Mouse (Mus musculus): Measurements from ENCODE around the gene St6galnac5.

The St6galnac5 gene

DNA sequence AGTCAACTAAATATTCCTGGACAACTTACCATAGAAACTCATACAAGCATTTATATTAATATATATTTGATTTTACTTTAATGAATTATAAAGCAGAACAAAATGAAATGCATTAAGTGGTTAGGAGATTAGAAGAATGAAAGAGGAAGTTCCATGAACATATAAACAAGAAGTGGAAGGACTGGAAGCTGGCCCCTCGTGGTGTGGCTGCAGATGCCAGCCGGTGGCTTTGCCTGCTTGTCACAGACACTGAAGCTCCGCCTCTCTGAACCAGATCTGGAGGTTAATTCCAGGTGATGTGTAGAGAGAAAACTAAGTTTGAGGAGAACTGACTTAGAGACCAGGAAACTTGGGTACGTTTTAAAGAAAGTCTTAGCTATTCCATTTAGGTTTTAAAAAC, 87.1 kb downstream of the St6galnac5 start:
- ChIA-PET POLR2A (interaction anchor here in 1 of 4 experiments (1.1 kb wide), 1 partner anchor 14 kb away, joined by 3 read pairs; no protein-coding TSS in a partner anchor), CTCF (no interaction called here)

DNA sequence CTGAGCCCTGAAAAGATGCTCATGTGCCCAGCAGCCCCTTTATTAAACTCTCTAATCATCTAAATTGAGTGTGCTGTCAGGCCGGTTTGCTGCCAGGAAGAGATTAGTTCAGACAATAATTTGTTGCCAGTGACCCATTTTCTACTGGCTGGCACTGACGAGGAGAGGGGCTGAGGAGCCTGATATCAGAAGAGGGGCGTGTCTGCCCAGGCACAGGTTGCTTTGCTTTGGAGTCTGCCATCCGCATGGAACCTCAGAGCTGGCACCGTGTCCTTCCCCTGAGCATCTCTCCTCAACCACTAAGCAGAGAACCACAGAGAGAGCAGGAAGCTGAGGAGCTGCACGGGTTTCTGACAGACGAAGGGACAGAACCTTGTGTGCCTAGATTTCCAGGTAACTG, 93.9 kb downstream of the St6galnac5 start:
- CTCF ChIA-PET, result no interaction called here

GRCm38 (mm10) chr3:152886749-152887148, 95.3 kb downstream of the St6galnac5 start:
- CTCF ChIA-PET, result no interaction called here
- POLR2A ChIA-PET, result no interaction called here

More for the DNA sequence above, 93.9 kb downstream of the St6galnac5 start:
- POLR2A ChIA-PET, result no interaction called here

DNA sequence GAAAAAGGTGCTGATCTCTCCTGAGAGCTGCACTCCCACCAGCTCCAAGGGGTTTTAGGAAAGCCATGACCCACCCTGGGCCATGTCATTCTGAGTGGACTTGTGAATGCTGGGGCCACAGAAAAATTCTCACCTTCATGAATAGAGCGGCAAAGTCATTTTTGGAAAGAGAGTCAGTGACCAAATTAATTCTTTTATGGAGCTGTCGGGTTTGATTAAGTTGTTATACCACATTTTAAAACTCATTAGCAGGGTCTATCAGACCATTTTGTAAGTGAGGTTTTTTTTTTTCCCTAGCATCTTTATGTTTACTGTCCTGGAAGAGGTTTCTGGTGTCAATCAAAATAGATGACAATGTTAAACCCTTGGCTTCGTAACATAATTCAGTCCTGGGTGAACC, 98.5 kb downstream of the St6galnac5 start:
- ChIA-PET POLR2A (interaction anchor here in 1 of 4 experiments (0.6 kb wide), 1 partner anchor 377 kb away, joined by 3 read pairs; no protein-coding TSS in a partner anchor), CTCF (interaction anchor here in 1 of 4 experiments (0.5 kb wide), 1 partner anchor 887 kb away, joined by 3 read pairs; no protein-coding TSS in a partner anchor)

- CTCF ChIA-PET, result no interaction called here
- POLR2A ChIA-PET, result no interaction called here
Measured at GRCm38 (mm10) chr3:152881706-152882105, 100.3 kb downstream of the St6galnac5 start.

- POLR2A ChIA-PET, result interaction anchor here in 1 of 4 experiments (1.0 kb wide), 1 partner anchor 15 kb away, joined by 3 read pairs; no protein-coding TSS in a partner anchor
- CTCF ChIA-PET, result no interaction called here
Measured at GRCm38 (mm10) chr3:152880121-152880835, 101.8 kb downstream of the St6galnac5 start.

- ChIA-PET CTCF (interaction anchor here (0.6 to 1.3 kb wide), 5 partner anchors 9 to 115 kb away, joined by 3 to 6 read pairs (median 3); no protein-coding TSS in a partner anchor), POLR2A (no interaction called here)
Measured at GRCm38 (mm10) chr3:152875723-152876290, 106.2 kb downstream of the St6galnac5 start.

DNA sequence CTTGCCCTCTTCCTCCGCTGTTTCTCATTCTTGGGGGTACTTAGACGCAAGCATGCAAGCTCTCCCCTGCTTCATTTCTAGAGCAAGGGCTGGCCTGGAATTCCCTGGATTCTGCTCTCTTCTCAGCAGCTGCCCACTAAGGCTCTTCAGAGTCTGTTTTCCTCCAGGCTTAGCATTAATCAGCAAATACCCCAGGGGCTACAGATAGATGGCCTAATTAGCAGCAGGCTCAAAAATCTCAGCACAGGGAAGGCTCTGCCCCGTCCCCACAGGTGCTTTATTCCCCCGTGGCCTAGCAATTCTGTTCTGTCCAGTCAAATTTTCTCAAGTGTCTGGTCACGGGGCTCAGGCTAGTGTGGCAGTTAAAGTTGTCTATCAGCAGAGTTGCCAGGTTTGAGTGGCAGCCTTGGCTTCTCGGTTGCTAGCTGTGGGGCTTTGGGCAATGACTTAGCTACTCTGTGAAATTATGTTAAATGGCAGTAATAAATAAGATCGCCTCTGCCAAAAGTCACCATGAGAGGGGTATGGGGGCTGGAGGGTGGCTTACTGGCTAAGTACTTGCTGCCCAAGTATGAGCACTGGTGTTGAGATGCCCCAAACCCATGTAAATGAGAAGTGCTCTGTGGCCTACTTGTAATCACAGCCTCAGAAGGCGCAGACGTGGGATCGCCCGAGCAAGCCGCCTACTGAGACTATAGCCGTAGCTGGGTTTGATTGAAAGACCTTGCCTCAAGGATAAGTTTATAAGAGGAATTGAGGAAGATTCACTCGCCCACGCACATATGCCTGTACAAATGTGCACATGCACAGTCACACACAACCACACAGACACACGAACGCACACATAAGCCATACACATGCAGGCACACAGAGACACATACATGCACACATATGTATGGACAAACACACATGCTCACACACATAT, 107.4 kb downstream of the St6galnac5 start:
- ChIA-PET POLR2A (no interaction called here), CTCF (no interaction called here)

- CTCF ChIA-PET, result interaction anchor here in 1 of 4 experiments (0.6 kb wide), 1 partner anchor 389 kb away, joined by 4 read pairs; no protein-coding TSS in a partner anchor
- POLR2A ChIA-PET, result no interaction called here
Measured at GRCm38 (mm10) chr3:152872596-152872995, 109.5 kb downstream of the St6galnac5 start.

DNA sequence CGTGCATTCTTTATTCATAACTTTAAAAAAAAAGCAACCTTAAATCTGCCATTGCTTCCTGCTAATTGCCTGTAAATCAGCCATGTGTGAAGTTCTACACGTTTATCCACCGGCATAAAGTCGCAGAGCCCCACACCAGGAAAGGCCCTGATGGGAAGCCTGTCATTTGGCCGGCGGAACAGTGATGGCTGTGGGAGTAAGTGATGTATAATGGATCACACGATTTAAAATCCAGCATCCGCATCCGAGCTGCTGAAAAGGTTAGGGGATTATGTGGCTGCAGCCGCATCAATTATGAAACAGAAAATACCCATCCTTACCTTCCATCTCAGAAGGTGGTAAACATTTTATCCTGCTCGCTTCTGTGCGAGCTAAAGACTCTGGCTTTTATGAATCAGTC, 110.0 kb downstream of the St6galnac5 start:
- POLR2A ChIA-PET, result no interaction called here
- CTCF ChIA-PET, result no interaction called here

GRCm38 (mm10) chr3:152867654-152868525, 114.2 kb downstream of the St6galnac5 start:
- ChIA-PET CTCF (no interaction called here), POLR2A (no interaction called here)

- POLR2A ChIA-PET, result interaction anchor here in 1 of 4 experiments (0.8 kb wide), 1 partner anchor 11 kb away, joined by 3 read pairs; no protein-coding TSS in a partner anchor
- CTCF ChIA-PET, result no interaction called here
Measured at GRCm38 (mm10) chr3:152866035-152866965, 115.7 kb downstream of the St6galnac5 start.

DNA sequence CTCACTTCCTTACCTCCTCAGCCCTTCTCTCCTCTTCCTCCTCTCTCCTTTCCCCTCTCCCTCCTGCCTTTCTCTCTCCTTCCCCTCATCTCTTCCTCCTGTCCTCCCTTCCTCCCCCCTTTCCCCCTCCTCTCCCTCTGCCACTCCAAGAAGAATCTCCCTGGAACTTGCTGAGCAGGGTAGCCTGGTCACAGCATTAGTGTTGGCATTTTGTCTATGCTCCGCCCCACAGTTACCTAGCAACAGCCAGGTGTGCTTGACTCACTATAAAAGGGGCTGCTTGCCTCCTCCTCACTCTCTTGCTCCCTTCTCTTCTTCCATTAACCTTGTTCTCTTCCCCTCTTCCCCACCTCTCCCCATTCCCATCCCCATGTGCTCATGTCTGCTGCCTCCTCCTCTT, 120.1 kb downstream of the St6galnac5 start:
- CTCF ChIA-PET, result no interaction called here

GRCm38 (mm10) chr3:152861450-152861849, 120.6 kb downstream of the St6galnac5 start:
- ChIA-PET POLR2A (no interaction called here), CTCF (no interaction called here)

More for the DNA sequence above, 120.1 kb downstream of the St6galnac5 start:
- POLR2A ChIA-PET, result no interaction called here

DNA sequence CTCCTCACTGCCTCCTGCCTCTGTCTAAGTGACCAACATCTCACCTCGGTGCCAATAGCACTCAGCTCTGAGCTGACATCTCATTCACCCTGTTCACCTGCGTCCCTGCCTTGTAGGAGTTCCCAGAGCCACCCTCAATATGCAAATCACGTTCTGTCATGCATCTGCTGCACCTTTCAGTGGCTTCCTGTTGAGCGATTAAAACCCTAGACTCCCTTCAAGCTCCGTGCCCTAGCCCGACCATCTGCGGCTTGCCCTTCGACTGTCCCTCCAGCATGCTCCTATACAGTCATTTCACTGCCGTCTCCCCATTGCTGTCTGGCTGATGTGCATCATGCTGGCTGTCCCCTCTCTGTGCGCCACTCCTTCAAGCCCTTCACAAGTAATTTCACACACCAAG, 126.0 kb downstream of the St6galnac5 start:
- POLR2A ChIA-PET, result interaction anchor here in 1 of 4 experiments (0.7 kb wide), 1 partner anchor 1797 kb away, joined by 4 read pairs; no protein-coding TSS in a partner anchor
- CTCF ChIA-PET, result no interaction called here

DNA sequence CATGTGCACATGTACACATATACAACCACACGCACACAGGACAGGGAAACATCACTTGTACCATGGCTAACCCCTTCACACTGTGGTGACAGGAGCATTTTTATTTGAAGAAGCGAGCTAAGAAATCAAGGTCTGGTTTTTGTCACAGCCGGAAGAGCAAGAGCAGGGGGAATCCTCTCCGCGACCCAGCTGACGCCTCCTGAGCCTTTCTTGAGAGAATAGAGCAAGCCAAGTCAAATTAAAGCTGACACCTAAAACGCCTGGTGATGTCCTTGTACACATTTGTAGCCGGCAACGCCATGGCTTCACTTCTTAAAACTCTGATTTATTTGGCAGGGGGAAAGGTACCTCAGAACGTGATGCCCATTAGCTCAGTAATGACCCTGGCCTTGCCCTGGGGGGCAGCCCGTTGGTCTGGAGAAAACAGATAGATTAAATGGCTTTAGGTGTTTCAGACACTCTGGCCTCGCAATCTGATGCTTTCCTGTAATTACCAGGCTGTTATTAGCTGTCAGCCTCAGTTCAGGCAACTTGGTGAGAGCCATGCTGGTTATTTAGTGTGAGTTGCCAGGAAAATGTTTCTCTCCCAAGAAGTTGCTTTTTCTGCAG, 126.9 kb downstream of the St6galnac5 start:
- ChIA-PET POLR2A (interaction anchor here in 1 of 4 experiments (0.6 kb wide), 1 partner anchor 11 kb away, joined by 3 read pairs; no protein-coding TSS in a partner anchor), CTCF (no interaction called here)

- ChIA-PET CTCF (interaction anchor here in 1 of 4 experiments (0.6 kb wide), 1 partner anchor 992 kb away, joined by 5 read pairs; no protein-coding TSS in a partner anchor), POLR2A (interaction anchor here in 1 of 4 experiments (0.7 kb wide), 1 partner anchor 177 kb away, joined by 3 read pairs; no protein-coding TSS in a partner anchor)
Measured at GRCm38 (mm10) chr3:152843925-152844324, 138.1 kb downstream of the St6galnac5 start.
